Mouse (Mus musculus): ENCODE results near the gene Vldlr. TPM values are rescaled to one million over a fixed set of nuclear protein-coding genes. Genes with fewer than 3 reads are reported as not detected.

The Vldlr gene
- total RNA-seq (2012; rRNA removed), result not detected in 2 replicates
- polyA plus RNA-seq (2012; ENCODE audit: insufficient read depth in 1 of 2, insufficient read length in 2 of 2, low read depth in 1 of 2, low replicate concordance in 2 of 2, missing spikeins in 1 of 2), result not detected

DNA sequence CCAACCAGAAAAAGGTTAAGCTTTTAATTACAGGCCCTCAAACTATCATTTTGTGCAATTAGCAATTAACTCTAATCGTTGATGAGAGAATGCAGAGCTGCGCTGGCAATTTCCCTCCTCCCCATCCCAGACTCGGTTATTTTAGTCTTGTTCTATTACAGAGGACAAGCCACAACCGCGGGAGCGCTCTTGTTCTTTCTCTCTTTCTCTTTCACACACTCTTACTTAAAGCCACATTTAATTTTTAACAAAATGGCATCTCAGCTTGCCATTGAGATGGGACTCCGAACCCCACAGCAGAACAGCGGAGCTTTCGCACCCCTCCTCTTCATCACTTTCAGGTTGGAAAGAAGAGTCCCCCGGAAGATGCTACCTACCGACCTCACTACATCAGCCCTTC lies at the start of gene Vldlr:
Vldlr (plus strand) TSS at position 167 of the 400 bp plus-strand sequence.
- no peak within 1 kb of the TSS for H3K9ac ChIP-seq (ENCODE audit: control insufficient read depth, low read depth, low read length, poor library complexity, severe bottlenecking)
- no peak within 1 kb of the TSS for H3K4me3 ChIP-seq (ENCODE audit: control insufficient read depth in 1 of 2, insufficient read depth in 1 of 2, low read depth in 2 of 2, low read length in 2 of 2)
- no peak within 1 kb of the TSS for H3K27ac ChIP-seq (ENCODE audit: control insufficient read depth, low read depth, low read length)
- H3K4me1 ChIP-seq (ENCODE audit: control insufficient read depth in 1 of 2, insufficient read depth in 2 of 2, low read length in 2 of 2), result no peaks in the 10 kb centered on the region
- no peaks in the 10 kb centered on the region for H3K27me3 ChIP-seq (ENCODE audit: control insufficient read depth in 1 of 2, insufficient read depth in 2 of 2, low read length in 2 of 2)
- H3K9me3 ChIP-seq (replicated peaks; ENCODE audit: insufficient read depth, low read length), result no peaks in the 10 kb centered on the region
- no peaks in the 10 kb centered on the region for H3K79me2 ChIP-seq (ENCODE audit: control insufficient read depth, insufficient read depth, low read length, poor library complexity)
- no peak for DNase-seq (ENCODE audit: low read depth, low spot score)
- H3K36me3 ChIP-seq (ENCODE audit: control insufficient read depth in 1 of 2, insufficient read depth in 2 of 2, low read length in 2 of 2), result no peaks in the 10 kb centered on the region
- no peak for TF ChIP-seq BHLHE40 (IDR thresholded peaks at IDR 0.05; ENCODE audit: borderline replicate concordance, low read depth, low read length)
- no peak for TF ChIP-seq CHD2 (IDR thresholded peaks at IDR 0.05; ENCODE audit: low read length)

GRCm38 (mm10) chr19:27167601-27168319 lies 48.5 kb upstream of the Vldlr start:
- Histone ChIP-seq H3K36me3 (ENCODE audit: control insufficient read depth in 1 of 2, insufficient read depth in 2 of 2, low read length in 2 of 2) (no peaks in the 10 kb centered on the region), H3K9ac (ENCODE audit: control insufficient read depth, low read depth, low read length, poor library complexity, severe bottlenecking) (no peak overlapping the region), H3K27me3 (ENCODE audit: control insufficient read depth in 1 of 2, insufficient read depth in 2 of 2, low read length in 2 of 2) (no peaks in the 10 kb centered on the region), H3K79me2 (ENCODE audit: control insufficient read depth, insufficient read depth, low read length, poor library complexity) (no peaks in the 10 kb centered on the region), H3K27ac (ENCODE audit: control insufficient read depth, low read depth, low read length) (no peak overlapping the region), H3K9me3 (replicated peaks; ENCODE audit: insufficient read depth, low read length) (no peaks in the 10 kb centered on the region), H3K4me3 (ENCODE audit: control insufficient read depth in 1 of 2, insufficient read depth in 1 of 2, low read depth in 2 of 2, low read length in 2 of 2) (no peak overlapping the region), H3K4me1 (ENCODE audit: control insufficient read depth in 1 of 2, insufficient read depth in 2 of 2, low read length in 2 of 2) (no peaks in the 10 kb centered on the region)
- no peak for DNase-seq (ENCODE audit: low read depth, low spot score)
- TF ChIP-seq SIN3A (IDR thresholded peaks at IDR 0.05; ENCODE audit: low read length), result no peak
- TF ChIP-seq MXI1 (IDR thresholded peaks at IDR 0.05; ENCODE audit: low read depth, low read length), result no peak
- no peak for TF ChIP-seq TCF12 (IDR thresholded peaks at IDR 0.05; ENCODE audit: low read depth, low read length)
- TF ChIP-seq POLR2AphosphoS5 (IDR thresholded peaks at IDR 0.05; ENCODE audit: borderline replicate concordance, low read depth, low read length), result no peak
- no peak for TF ChIP-seq TBP (IDR thresholded peaks at IDR 0.05; ENCODE audit: low read depth, low read length)
- TF ChIP-seq NRF1 (IDR thresholded peaks at IDR 0.05; ENCODE audit: insufficient read depth, low read depth, low read length, poor library complexity, severe bottlenecking), result no peak

DNA sequence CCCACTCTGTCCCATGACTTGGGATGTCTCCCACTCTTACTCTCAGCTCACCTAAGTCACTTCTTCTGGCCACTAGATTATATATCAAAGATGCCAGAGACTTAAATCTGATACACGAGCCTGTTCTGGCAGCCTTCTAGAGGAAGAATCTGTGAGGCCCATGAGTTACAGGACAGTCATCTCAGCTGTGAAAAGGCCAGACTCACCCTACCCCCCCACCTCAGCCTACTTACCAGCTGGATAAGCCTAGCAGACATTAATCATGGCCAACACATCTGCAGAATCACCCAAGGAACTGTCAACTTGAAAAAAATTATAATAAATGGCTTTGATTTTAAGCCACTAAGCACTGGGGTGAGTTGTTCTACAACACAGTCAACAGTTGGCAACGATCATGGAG lies 42.4 kb upstream of the Vldlr start:
- TF ChIP-seq MAZ (IDR thresholded peaks at IDR 0.05; ENCODE audit: low read depth, low read length), result no peak
- no peak for TF ChIP-seq ZKSCAN1 (IDR thresholded peaks at IDR 0.05; ENCODE audit: low read depth, low read length)
- TF ChIP-seq POLR2AphosphoS2 (IDR thresholded peaks at IDR 0.05; ENCODE audit: low read length), result no peak
- TF ChIP-seq ELF1 (IDR thresholded peaks at IDR 0.05; ENCODE audit: low read depth, low read length), result no peak
- no peak for TF ChIP-seq ZNF384 (IDR thresholded peaks at IDR 0.05; ENCODE audit: low read depth, low read length)
- TF ChIP-seq GATA1 (IDR thresholded peaks at IDR 0.05; ENCODE audit: low read depth, low read length), result no peak
- TF ChIP-seq TBP (IDR thresholded peaks at IDR 0.05; ENCODE audit: low read depth, low read length), result no peak
- no peak for TF ChIP-seq E2F4 (IDR thresholded peaks at IDR 0.05; ENCODE audit: borderline replicate concordance, low read depth, low read length)
- no peak for TF ChIP-seq TCF12 (IDR thresholded peaks at IDR 0.05; ENCODE audit: low read depth, low read length)
- TF ChIP-seq MEF2A (IDR thresholded peaks at IDR 0.05; ENCODE audit: extremely low read depth, insufficient replicate concordance, low read depth, low read length, poor library complexity, severe bottlenecking), result no peak
- no peak for TF ChIP-seq SMC3 (IDR thresholded peaks at IDR 0.05; ENCODE audit: low read depth, low read length)
- TF ChIP-seq MAX (IDR thresholded peaks at IDR 0.05; ENCODE audit: low read length), result no peak
- no peak for TF ChIP-seq MXI1 (IDR thresholded peaks at IDR 0.05; ENCODE audit: low read depth, low read length)
- no peak for TF ChIP-seq CTCF (IDR thresholded peaks at IDR 0.05 in 2 of 3, conservative IDR thresholded peaks at IDR 0.05 in 1 of 3; ENCODE audit: control insufficient read depth in 1 of 3, insufficient read depth in 1 of 3, low read depth in 2 of 3, low read length in 3 of 3, poor library complexity in 1 of 3, severe bottlenecking in 1 of 3)
- no peak for DNase-seq (ENCODE audit: low read depth, low spot score)
- no peaks in the 10 kb centered on the region for H3K36me3 ChIP-seq (ENCODE audit: control insufficient read depth in 1 of 2, insufficient read depth in 2 of 2, low read length in 2 of 2)
- no peaks in the 10 kb centered on the region for H3K9me3 ChIP-seq (replicated peaks; ENCODE audit: insufficient read depth, low read length)
- H3K4me3 ChIP-seq (ENCODE audit: control insufficient read depth in 1 of 2, insufficient read depth in 1 of 2, low read depth in 2 of 2, low read length in 2 of 2), result no peak overlapping the region
- H3K4me1 ChIP-seq (ENCODE audit: control insufficient read depth in 1 of 2, insufficient read depth in 2 of 2, low read length in 2 of 2), result no peaks in the 10 kb centered on the region
- H3K27ac ChIP-seq (ENCODE audit: control insufficient read depth, low read depth, low read length), result no peak overlapping the region
- H3K9ac ChIP-seq (ENCODE audit: control insufficient read depth, low read depth, low read length, poor library complexity, severe bottlenecking), result no peak overlapping the region
- H3K79me2 ChIP-seq (ENCODE audit: control insufficient read depth, insufficient read depth, low read length, poor library complexity), result no peaks in the 10 kb centered on the region
- H3K27me3 ChIP-seq (ENCODE audit: control insufficient read depth in 1 of 2, insufficient read depth in 2 of 2, low read length in 2 of 2), result no peaks in the 10 kb centered on the region
